Mouse (Mus musculus): Measurements from ENCODE around the gene Kif3a. TPM values are rescaled to one million over a fixed set of nuclear protein-coding genes. Genes with fewer than 3 reads are reported as not detected.

The Kif3a gene
- polyA plus RNA-seq, 1 experiment, result 0.37 TPM

DNA sequence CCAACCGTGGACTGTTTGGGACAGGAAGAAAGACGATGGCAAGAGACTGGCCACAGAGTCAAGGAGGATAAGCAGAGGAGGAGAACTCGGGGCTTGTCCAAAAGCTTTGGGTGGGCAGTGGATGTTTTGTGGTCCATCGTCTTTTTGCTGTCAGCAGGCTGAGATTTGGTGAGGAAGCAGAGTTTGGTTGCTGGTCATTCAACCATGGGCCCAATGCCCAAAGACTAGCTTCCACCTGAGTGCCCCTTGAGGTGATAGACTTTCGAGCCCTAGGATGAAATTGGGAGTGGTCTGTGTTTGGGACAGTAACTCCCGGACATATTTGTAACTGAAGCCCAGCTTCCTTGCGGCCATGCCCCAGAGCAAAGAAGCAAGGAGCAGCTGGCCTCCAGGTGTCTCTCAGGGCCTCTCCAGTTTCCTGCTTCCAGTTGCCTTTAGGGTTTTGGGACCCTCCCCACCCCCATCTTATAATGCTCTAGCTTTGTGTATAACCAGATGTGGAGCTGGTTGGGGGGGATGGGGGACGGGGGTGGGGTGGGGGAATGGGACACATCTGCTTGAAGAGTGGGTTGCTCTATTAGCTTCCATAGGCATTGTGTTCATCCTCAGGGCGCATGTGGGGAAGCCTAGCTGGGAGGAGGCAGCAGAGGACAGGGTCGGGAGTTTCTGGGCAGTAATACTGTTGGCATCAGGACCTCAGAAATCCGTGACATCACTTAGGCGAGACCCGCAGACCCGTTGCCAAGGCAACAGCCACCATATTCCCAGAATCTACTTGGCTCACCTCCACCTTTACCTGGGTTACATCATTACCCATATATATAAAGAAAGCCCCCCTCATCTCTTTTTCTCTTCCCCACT is 43.4 kb upstream of the Kif3a start:
- TF ChIP-seq TAL1 (IDR thresholded peaks at IDR 0.05; ENCODE audit: low read length) (no peak), GATA1 (IDR thresholded peaks at IDR 0.05; ENCODE audit: low read length) (no peak)
- Histone ChIP-seq H3K27me3 (ENCODE audit: control insufficient read depth) (no peaks in the 10 kb centered on the region), H3K4me1 (ENCODE audit: control insufficient read depth) (peaks cover 95% of the 10 kb centered on the region), H3K4me3 (replicated peaks) (no peak overlapping the region), H3K36me3 (ENCODE audit: control insufficient read depth) (peaks cover 68% of the 10 kb centered on the region), H3K9me3 (ENCODE audit: control insufficient read depth, low read length) (no peaks in the 10 kb centered on the region)

DNA sequence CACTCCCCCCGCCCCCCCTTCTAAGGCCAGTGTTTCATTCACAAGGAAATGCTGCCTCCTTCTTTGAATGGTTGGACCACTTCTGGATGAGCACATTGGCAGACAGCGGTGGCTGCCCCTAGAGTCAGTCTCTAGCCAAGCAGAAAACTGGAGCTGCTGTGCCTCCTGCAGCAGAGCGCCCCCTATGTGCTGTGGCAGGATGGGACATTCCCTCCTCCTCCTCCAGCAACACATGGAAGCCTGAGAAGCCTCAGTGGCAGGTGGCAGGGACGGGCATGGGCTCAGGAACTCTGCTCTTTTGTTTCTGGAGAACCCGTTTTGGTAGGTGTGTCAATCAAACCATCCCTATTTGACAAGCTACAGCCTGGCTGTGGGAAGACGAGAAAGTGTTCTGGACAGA is 42.3 kb upstream of the Kif3a start:
- H3K27me3 ChIP-seq (ENCODE audit: control insufficient read depth), result no peaks in the 10 kb centered on the region
- H3K9me3 ChIP-seq (ENCODE audit: control insufficient read depth, low read length), result no peaks in the 10 kb centered on the region
- TF ChIP-seq GATA1 (IDR thresholded peaks at IDR 0.05; ENCODE audit: low read length), result no peak
- no peak for TF ChIP-seq TAL1 (IDR thresholded peaks at IDR 0.05; ENCODE audit: low read length)
- peaks cover 90% of the 10 kb centered on the region for H3K4me1 ChIP-seq (ENCODE audit: control insufficient read depth)
- no peak overlapping the region for H3K4me3 ChIP-seq (replicated peaks)
- H3K36me3 ChIP-seq (ENCODE audit: control insufficient read depth), result peaks cover 79% of the 10 kb centered on the region

DNA sequence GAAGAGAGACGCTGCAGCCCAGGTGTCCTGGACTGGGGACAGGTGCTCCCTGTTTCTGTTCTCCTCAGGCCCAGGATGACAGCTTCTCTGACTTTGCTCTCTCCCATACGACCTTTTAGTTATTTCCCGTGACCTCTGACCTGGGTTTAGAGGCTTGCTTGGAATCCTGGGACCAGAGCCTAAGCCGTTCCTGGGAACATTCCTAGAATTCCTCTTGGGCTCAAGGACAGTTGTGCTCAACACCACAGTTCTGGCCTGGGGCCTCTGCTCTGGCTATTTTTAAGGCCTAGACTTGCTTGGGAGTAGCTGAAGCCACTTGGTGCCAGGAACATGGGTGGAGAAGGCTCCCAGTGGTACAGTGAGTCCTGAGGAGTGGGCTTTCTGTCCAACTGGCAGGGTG is 41.7 kb upstream of the Kif3a start:
- H3K9me3 ChIP-seq (ENCODE audit: control insufficient read depth, low read length), result no peaks in the 10 kb centered on the region
- no peak overlapping the region for H3K4me3 ChIP-seq (replicated peaks)
- no peaks in the 10 kb centered on the region for H3K27me3 ChIP-seq (ENCODE audit: control insufficient read depth)
- peaks cover 85% of the 10 kb centered on the region for H3K36me3 ChIP-seq (ENCODE audit: control insufficient read depth)
- peaks cover 90% of the 10 kb centered on the region for H3K4me1 ChIP-seq (ENCODE audit: control insufficient read depth)
- TF ChIP-seq TAL1 (IDR thresholded peaks at IDR 0.05; ENCODE audit: low read length) (no peak), GATA1 (IDR thresholded peaks at IDR 0.05; ENCODE audit: low read length) (no peak)

DNA sequence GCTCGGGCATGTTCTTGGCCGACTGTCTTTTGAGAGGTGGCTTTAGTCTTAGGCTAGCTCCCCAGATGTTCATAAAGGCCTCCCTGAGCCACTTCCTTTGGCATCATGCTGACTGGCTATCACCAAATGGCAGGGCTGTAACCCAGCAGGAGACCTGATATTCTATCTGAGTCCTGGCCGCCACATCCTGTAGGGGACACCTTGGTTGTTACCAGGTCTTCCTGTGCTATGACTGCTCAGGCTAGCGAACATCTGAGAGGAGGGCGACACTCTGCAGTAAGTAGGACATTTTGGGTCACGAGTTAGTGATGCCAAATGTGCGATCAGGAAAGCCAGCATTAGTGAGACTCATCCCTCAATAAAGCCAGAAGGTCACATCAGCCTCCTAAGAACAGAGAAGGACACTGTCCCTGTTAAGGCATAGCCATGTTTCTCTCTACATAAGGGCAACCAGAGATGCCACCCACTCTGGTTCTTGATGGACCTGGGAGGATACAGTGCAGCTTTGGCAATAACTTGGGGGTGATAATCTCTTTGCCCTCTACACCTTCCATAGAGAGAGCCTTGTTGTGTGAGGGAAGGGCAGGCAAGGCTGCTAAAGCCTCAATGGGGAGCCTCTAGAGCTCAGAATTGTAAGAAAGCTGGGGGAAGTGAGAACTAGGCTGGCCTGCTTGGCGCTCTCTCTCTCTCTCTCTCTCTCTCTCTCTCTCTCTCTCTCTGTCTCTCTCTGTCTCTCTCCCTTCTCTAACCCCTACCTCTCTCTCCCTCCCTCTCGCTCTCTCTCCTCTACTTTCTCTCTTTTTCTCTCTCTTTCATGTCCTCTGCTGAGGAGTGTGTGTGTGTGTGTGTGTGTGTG is 38.6 kb upstream of the Kif3a start:
- Histone ChIP-seq H3K4me3 (replicated peaks) (no peak overlapping the region), H3K4me1 (ENCODE audit: control insufficient read depth) (peaks cover 71% of the 10 kb centered on the region), H3K27me3 (ENCODE audit: control insufficient read depth) (no peaks in the 10 kb centered on the region), H3K9me3 (ENCODE audit: control insufficient read depth, low read length) (no peaks in the 10 kb centered on the region), H3K36me3 (ENCODE audit: control insufficient read depth) (peaks cover 97% of the 10 kb centered on the region)
- no peak for TF ChIP-seq GATA1 (IDR thresholded peaks at IDR 0.05; ENCODE audit: low read length)
- no peak for TF ChIP-seq TAL1 (IDR thresholded peaks at IDR 0.05; ENCODE audit: low read length)

DNA sequence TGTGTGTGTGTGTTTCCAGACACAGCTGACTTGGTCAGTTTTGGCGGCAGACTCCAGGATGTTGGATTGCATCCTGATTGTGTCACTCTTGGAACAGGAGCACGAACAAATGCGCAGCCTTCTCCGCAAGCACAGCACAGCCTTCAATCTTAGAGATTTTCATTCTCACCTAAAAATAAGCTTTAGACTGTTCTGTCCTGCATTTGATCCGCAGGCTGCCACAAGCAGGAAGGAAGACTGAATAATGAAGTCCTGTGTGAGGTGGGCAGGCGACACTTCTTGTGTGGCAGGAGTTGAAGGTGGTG is 38.0 kb upstream of the Kif3a start:
- Histone ChIP-seq H3K36me3 (ENCODE audit: control insufficient read depth) (peaks cover 98% of the 10 kb centered on the region), H3K27me3 (ENCODE audit: control insufficient read depth) (no peaks in the 10 kb centered on the region), H3K4me1 (ENCODE audit: control insufficient read depth) (peaks cover 66% of the 10 kb centered on the region), H3K4me3 (replicated peaks) (no peak overlapping the region), H3K9me3 (ENCODE audit: control insufficient read depth, low read length) (0 out of 2 replicates have a peak, but pooled peaks cover 1% of the 10 kb centered on the region)
- TF ChIP-seq TAL1 (IDR thresholded peaks at IDR 0.05; ENCODE audit: low read length) (no peak), GATA1 (IDR thresholded peaks at IDR 0.05; ENCODE audit: low read length) (no peak)

DNA sequence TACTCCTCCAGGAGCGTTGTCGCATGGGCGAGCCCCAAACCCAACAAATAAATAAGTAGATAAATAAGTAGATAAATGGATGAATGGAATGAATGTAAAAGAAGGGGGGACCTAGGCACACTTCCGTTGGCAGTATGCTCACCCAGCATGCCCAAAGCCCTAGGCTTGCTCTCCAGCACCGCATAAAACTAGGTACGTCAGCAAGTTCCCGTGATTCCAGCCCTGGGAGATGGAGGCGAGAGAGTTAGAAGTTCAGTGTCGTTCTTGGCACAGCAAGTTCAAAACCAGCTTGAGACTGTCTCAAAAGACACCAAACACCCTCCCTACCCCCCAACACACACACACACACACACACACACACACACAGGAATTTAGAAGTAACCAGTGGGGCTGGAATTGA is 37.2 kb upstream of the Kif3a start:
- Histone ChIP-seq H3K4me1 (ENCODE audit: control insufficient read depth) (peaks cover 58% of the 10 kb centered on the region), H3K36me3 (ENCODE audit: control insufficient read depth) (peaks cover 98% of the 10 kb centered on the region), H3K9me3 (ENCODE audit: control insufficient read depth, low read length) (0 out of 2 replicates have a peak, but pooled peaks cover 3% of the 10 kb centered on the region), H3K27me3 (ENCODE audit: control insufficient read depth) (no peaks in the 10 kb centered on the region), H3K4me3 (replicated peaks) (no peak overlapping the region)
- TF ChIP-seq TAL1 (IDR thresholded peaks at IDR 0.05; ENCODE audit: low read length) (no peak), GATA1 (IDR thresholded peaks at IDR 0.05; ENCODE audit: low read length) (no peak)

DNA sequence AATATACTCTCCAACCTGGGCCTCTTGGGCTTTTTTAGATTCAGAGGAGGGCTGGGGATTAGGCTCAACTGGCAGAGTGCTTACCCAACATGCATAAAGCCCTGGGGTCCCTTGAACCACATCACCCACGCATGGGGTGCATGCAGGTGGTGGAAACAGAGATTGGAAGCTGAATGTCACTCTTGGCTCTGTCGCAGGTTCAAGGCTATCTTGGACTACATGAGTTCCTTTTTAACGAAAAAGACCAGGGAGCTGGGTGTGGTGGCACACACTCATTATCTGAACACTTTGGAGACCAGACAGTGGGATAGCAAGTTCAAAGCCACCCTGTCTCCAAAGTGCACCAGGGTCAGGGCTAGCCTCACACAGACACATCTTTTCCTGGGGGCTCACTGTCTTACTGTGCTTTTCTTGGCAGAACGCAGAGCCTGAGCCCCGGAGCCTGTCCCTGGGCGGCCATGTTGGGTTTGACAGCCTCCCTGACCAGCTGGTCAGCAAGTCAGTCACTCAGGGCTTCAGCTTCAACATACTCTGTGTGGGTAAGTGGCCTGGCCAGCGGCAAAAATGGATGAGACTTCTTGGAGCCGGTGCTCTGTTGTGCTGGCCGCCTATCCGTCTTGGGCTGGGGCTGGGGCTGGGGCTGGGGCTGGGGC is 35.5 kb upstream of the Kif3a start:
- Histone ChIP-seq H3K36me3 (ENCODE audit: control insufficient read depth) (peaks cover 98% of the 10 kb centered on the region), H3K4me1 (ENCODE audit: control insufficient read depth) (peaks cover 43% of the 10 kb centered on the region), H3K4me3 (replicated peaks) (no peak overlapping the region), H3K27me3 (ENCODE audit: control insufficient read depth) (no peaks in the 10 kb centered on the region), H3K9me3 (ENCODE audit: control insufficient read depth, low read length) (0 out of 2 replicates have a peak, but pooled peaks cover 3% of the 10 kb centered on the region)
- TF ChIP-seq TAL1 (IDR thresholded peaks at IDR 0.05; ENCODE audit: low read length) (no peak), GATA1 (IDR thresholded peaks at IDR 0.05; ENCODE audit: low read length) (no peak)

DNA sequence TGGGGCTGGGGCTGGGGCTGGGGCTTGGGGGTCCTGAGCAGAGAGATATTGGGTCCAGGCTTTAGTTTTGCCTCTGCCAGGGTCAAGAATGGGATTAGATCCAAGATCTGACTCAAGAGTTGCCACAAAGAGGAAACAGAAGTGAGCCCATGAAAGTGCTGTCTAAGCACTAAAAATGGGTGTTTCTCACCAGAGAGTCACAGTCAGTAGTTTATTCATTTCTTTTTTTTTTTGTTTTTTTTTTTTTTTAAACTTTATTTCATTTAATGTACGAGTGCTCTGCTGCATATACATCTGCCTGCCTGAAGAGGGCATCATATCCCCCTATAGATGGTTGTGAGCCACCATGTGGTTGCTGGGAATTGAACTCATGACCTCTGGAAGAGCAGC is 35.0 kb upstream of the Kif3a start:
- no peaks in the 10 kb centered on the region for H3K27me3 ChIP-seq (ENCODE audit: control insufficient read depth)
- TF ChIP-seq GATA1 (IDR thresholded peaks at IDR 0.05; ENCODE audit: low read length), result no peak
- no peak for TF ChIP-seq TAL1 (IDR thresholded peaks at IDR 0.05; ENCODE audit: low read length)
- 0 out of 2 replicates have a peak, but pooled peaks cover 3% of the 10 kb centered on the region for H3K9me3 ChIP-seq (ENCODE audit: control insufficient read depth, low read length)
- H3K36me3 ChIP-seq (ENCODE audit: control insufficient read depth), result peaks cover 98% of the 10 kb centered on the region
- H3K4me3 ChIP-seq (replicated peaks), result no peak overlapping the region
- H3K4me1 ChIP-seq (ENCODE audit: control insufficient read depth), result peaks cover 37% of the 10 kb centered on the region
